Mouse (Mus musculus) heart, adult 2 months (tissue): ENCODE results near the gene Gm10775.

Experiments used
- CTCF ChIP-seq: fragments of 200-600 bp; IDR thresholded peaks from 2 replicates; pipeline ENCODE4 v1.8.1; 2022; ENCODE audit warnings: antibody characterized with exemption, mild to moderate bottlenecking, moderate library complexity
- EP300 ChIP-seq: fragments of 200-500 bp; IDR thresholded peaks from 2 replicates; pipeline ENCODE4 v1.6.1; 2011; ENCODE audit warnings: low read depth, low read length, control low read depth; ENCODE audit not compliant: insufficient read depth
- POLR2A ChIP-seq: fragments of 200-500 bp; IDR thresholded peaks from 2 replicates; pipeline ENCODE4 v1.6.1; 2011; ENCODE audit warnings: mild to moderate bottlenecking, low read depth, low read length, control low read depth; ENCODE audit not compliant: insufficient read depth

DNA sequence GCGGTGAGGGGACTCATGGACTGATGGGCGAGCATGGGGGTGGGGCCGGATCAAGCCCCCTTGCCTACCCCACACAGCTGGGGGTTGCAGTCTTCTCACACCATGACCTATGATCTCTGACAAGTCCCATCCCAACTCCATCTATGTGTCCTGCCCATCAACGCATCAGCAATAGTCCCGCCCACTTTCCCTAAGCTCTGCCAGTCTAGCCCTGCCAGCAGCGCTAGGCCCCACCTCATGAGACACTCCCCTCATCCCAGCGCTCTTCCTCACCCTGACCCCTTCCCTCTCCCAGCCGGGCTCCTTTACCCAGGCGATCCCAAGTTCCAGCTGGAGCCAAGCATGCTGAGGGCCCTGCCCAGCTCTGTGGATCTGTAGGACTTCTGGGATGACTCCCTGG lies 22.1 kb upstream of the Gm10775 start:
- TF ChIP-seq POLR2A (no peak), CTCF (no peak), EP300 (no peak)
